In genomic region chr6:92728084-92728483, GRCm38 (mm10) we compare ENCODE assay signal across 8 mouse cellular contexts. TPM values are rescaled to one million over a fixed set of nuclear protein-coding genes. Genes with fewer than 3 reads are reported as not detected.
A peak's percentile ranks its signal among the peaks of the same experiment; 100 is the strongest.
DNase-seq lines count a peak whose midpoint lies in the region; ATAC-seq lines count a peak whose summit lies in the region.

No protein-coding gene starts in this region.

- H3K9ac ChIP-seq in hindbrain, embryonic 12.5 days, result no peak overlapping the region

- DNase-seq in adrenal gland, adult (ENCODE audit: inconsistent age in 2 of 2, low spot score in 1 of 2), result peak; percentile 79 to 95
- DNase-seq in cerebellum, postnatal 14 days, result peak; percentile 91 to 97
- peak; percentile 86 for DNase-seq in gastrocnemius, adult 18-20 months (ENCODE audit: low spot score)
- DNase-seq in layer of hippocampus, postnatal 10 days (ENCODE audit: low spot score in 2 of 2), result peak; percentile 97 to 99
- DNase-seq in lung, postnatal 25 days (ENCODE audit: low spot score), result peak; percentile 84
- peak; percentile 94 to 96 for DNase-seq in right cerebral cortex, adult 2 months (ENCODE audit: low spot score in 2 of 2)
- DNase-seq in yolk sac, embryonic 10.5 days (ENCODE audit: low spot score), result peak; percentile 67

- no peak for ATAC-seq in hindbrain, embryonic 12.5 days (ENCODE audit: low FRiP score)

- H3K9me3 ChIP-seq in hindbrain, embryonic 12.5 days (replicated peaks), result no peaks in the 10 kb centered on the region

- H3K4me3 ChIP-seq in hindbrain, embryonic 12.5 days, result no peak overlapping the region

- H3K27ac ChIP-seq in hindbrain, embryonic 12.5 days, result 0 out of 2 replicates have a peak overlapping the region, but pooled peaks have one; percentile 32

- H3K4me1 ChIP-seq in hindbrain, embryonic 12.5 days, result peaks cover 21% of the 10 kb centered on the region

- WGBS in hindbrain, embryonic 12.5 days, result 5% methylated on average over 10 of the region's 10 CpGs

- no peaks in the 10 kb centered on the region for H3K36me3 ChIP-seq in hindbrain, embryonic 12.5 days

- no peaks in the 10 kb centered on the region for H3K27me3 ChIP-seq in hindbrain, embryonic 12.5 days

- H3K4me2 ChIP-seq in hindbrain, embryonic 12.5 days (replicated peaks), result peak overlapping the region; percentile 18; the same call in 1 of the 2 replicates

RNA-seq across cellular contexts. Expression of gene Prickle2, which starts 22.1 kb away (rescaled TPM):
- 1 to 10 TPM; 1.1 to 1.6 TPM for total RNA-seq in gastrocnemius, adult 18-20 months (2021)
- 13.9 and 16.6 TPM in 2 replicates for polyA plus RNA-seq in hindbrain, embryonic 12.5 days (2016; fragmentation: Nextera tagmentation; extraction: Ambion mirVana)
- 100 to 1,000 TPM; 118 to 121 TPM for total RNA-seq in layer of hippocampus, postnatal 10 days (2021)

Comparison
In these comparisons a context has a peak if more than half of its experiments do, and no peak if none do; other contexts are left out.
1. RNA of gene Prickle2, which starts 22.1 kb away (total RNA-seq): 118 to 121 TPM in layer of hippocampus, postnatal 10 days; 1.1 to 1.6 TPM in gastrocnemius, adult 18-20 months; every median in the first group is over 10 times any median in the second.
2. Peak in every context shown above with its lines, with median percentiles within 50 percentile points of each other: DNase-seq.